Comparison of ENCODE assay signal across 14 mouse cellular contexts in genomic region chr9:32747624-32748023, GRCm38 (mm10).
DNase-seq lines count a peak whose midpoint lies in the region; ATAC-seq and TF ChIP-seq lines count a peak whose summit lies in the region.
"Had no signal": no experiment of that assay in that cellular context is flagged by ENCODE, and none has a peak within 500 bp of the region (broad histone marks: within the 10 kb centered on the region; RNA-seq: fewer than 3 reads in every experiment).

No protein-coding gene starts in this region.

- 0 out of 2 replicates have a peak overlapping the region, but pooled peaks have one; percentile 1 for H3K4me2 ChIP-seq in CH12.LX (ENCODE audit: insufficient read depth, low read depth, poor library complexity, severe bottlenecking)
- no peak overlapping the region for H3K4me2 ChIP-seq in midbrain, embryonic 15.5 days
- H3K4me2 ChIP-seq: embryonic facial prominence, embryonic 13.5 days; hindbrain, embryonic 12.5 days; liver, embryonic 11.5 days had no signal

- no peak for TF ChIP-seq POLR2A in kidney, adult 2 months (IDR thresholded peaks at IDR 0.05; ENCODE audit: low read depth, low read length)
- TF ChIP-seq POLR2A in CH12.LX (IDR thresholded peaks at IDR 0.05; ENCODE audit: low read depth, low read length), result no peak

- H3K36me3 ChIP-seq in kidney, adult 2 months (ENCODE audit: control insufficient read depth, insufficient read depth, low read length), result no peaks in the 10 kb centered on the region
- H3K36me3 ChIP-seq in CH12.LX (replicated peaks in 1 of 2; ENCODE audit: control insufficient read depth in 1 of 2, insufficient read depth in 1 of 2, low read length in 1 of 2), result peaks cover 0 to 48% of the 10 kb centered on the region in 2 experiments
- no peaks in the 10 kb centered on the region for H3K36me3 ChIP-seq in midbrain, embryonic 15.5 days (replicated peaks)
- H3K36me3 ChIP-seq: hindbrain, embryonic 12.5 days; midbrain, embryonic 10.5 days had no signal

- peak; percentile 77 for TF ChIP-seq EP300 in CH12.LX (IDR thresholded peaks at IDR 0.05; ENCODE audit: low read length)

- DNase-seq in kidney, adult 2 months, result peak; percentile 46
- no peak for DNase-seq in kidney, adult 9 months
- peak; percentile 80 to 84 for DNase-seq in B cell, adult 2 months
- peak; percentile 86 for DNase-seq in CH12.LX (ENCODE audit: extremely low read depth)
- DNase-seq in spleen, postnatal 36 days (ENCODE audit: low spot score in 2 of 2), result peak; percentile 88 to 91
- DNase-seq in urinary bladder, postnatal 10 days (ENCODE audit: low spot score), result no peak
- DNase-seq: cerebellum, adult 9-11 months had no signal

- TF ChIP-seq CTCF in kidney, adult 2 months (conservative IDR thresholded peaks at IDR 0.05; ENCODE audit: insufficient read depth, insufficient read length, low read depth, low read length), result no peak
- TF ChIP-seq CTCF in CH12.LX (conservative IDR thresholded peaks at IDR 0.05 in 1 of 2, IDR thresholded peaks at IDR 0.05 in 1 of 2; ENCODE audit: low read depth in 2 of 2, low read length in 2 of 2), result no peak

- H3K4me1 ChIP-seq in kidney, adult 2 months (ENCODE audit: control insufficient read depth, insufficient read depth, low read length), result peaks cover 6% of the 10 kb centered on the region; the same call in 1 of the 2 replicates
- peaks cover 40 to 91% of the 10 kb centered on the region in 2 experiments for H3K4me1 ChIP-seq in CH12.LX (ENCODE audit: control insufficient read depth in 1 of 2, insufficient read depth in 2 of 2)
- no peaks in the 10 kb centered on the region for H3K4me1 ChIP-seq in midbrain, embryonic 15.5 days
- H3K4me1 ChIP-seq: hindbrain, embryonic 12.5 days; midbrain, embryonic 10.5 days had no signal

- WGBS in kidney, adult 2 months, result 47% methylated on average over 8 of the region's 8 CpGs
- 89% methylated on average over 8 of the region's 8 CpGs for WGBS in midbrain, embryonic 15.5 days

- no peaks in the 10 kb centered on the region for H3K79me2 ChIP-seq in CH12.LX (replicated peaks; ENCODE audit: control insufficient read depth, extremely low read depth, insufficient read depth, poor library complexity, severe bottlenecking)

- H3K9me3 ChIP-seq in CH12.LX (replicated peaks; ENCODE audit: low read length), result no peaks in the 10 kb centered on the region
- H3K9me3 ChIP-seq in midbrain, embryonic 15.5 days, result no peaks in the 10 kb centered on the region
- H3K9me3 ChIP-seq: embryonic facial prominence, embryonic 13.5 days; hindbrain, embryonic 12.5 days; midbrain, embryonic 10.5 days had no signal

- TF ChIP-seq RAD21 in CH12.LX (IDR thresholded peaks at IDR 0.05; ENCODE audit: low read depth, low read length), result no peak; the same call in 1 of the 2 replicates

- no peak for ATAC-seq in megakaryocyte progenitor cell, adult 5-6 weeks (replicated peaks; ENCODE audit: poor library complexity)
- ATAC-seq in midbrain, embryonic 15.5 days (replicated peaks), result no peak
- ATAC-seq: forebrain, embryonic 14.5 days had no signal

- H3K9ac ChIP-seq in CH12.LX (ENCODE audit: insufficient read depth, low read depth), result no peak overlapping the region
- H3K9ac ChIP-seq in midbrain, embryonic 15.5 days, result no peak overlapping the region
- H3K9ac ChIP-seq: embryonic facial prominence, embryonic 13.5 days; hindbrain, embryonic 12.5 days had no signal

- no peak overlapping the region for H3K27ac ChIP-seq in kidney, adult 2 months (ENCODE audit: insufficient read depth, low read depth, low read length)
- H3K27ac ChIP-seq in CH12.LX (ENCODE audit: insufficient read depth, low read depth), result no peak overlapping the region
- no peak overlapping the region for H3K27ac ChIP-seq in midbrain, embryonic 15.5 days
- H3K27ac ChIP-seq: embryonic facial prominence, embryonic 13.5 days; hindbrain, embryonic 12.5 days; midbrain, embryonic 10.5 days had no signal

- dilution Hi-C loops in CH12.LX (cut with MboI; ENCODE audit: extremely low pct_ligation_motif_present, extremely low pct_unique_long_range_greater_than_20kb, low sequenced_read_pairs), result no loop called here

- H3K27me3 ChIP-seq in kidney, adult 2 months (replicated peaks; ENCODE audit: control insufficient read depth, insufficient read depth, low read length), result no peaks in the 10 kb centered on the region
- no peaks in the 10 kb centered on the region for H3K27me3 ChIP-seq in CH12.LX (replicated peaks)
- H3K27me3 ChIP-seq in midbrain, embryonic 15.5 days (replicated peaks), result no peaks in the 10 kb centered on the region
- H3K27me3 ChIP-seq: embryonic facial prominence, embryonic 13.5 days; hindbrain, embryonic 12.5 days had no signal

- H3K4me3 ChIP-seq in kidney, adult 2 months (ENCODE audit: insufficient read depth, low read depth, low read length), result no peak overlapping the region
- H3K4me3 ChIP-seq in CH12.LX (replicated peaks in 1 of 3; ENCODE audit: low read depth in 2 of 3, low read length in 2 of 3, poor library complexity in 1 of 3), result no peak overlapping the region
- no peak overlapping the region for H3K4me3 ChIP-seq in midbrain, embryonic 15.5 days
- H3K4me3 ChIP-seq: embryonic facial prominence, embryonic 13.5 days; hindbrain, embryonic 12.5 days; midbrain, embryonic 10.5 days had no signal

- in situ Hi-C loops in CH12.LX (cut with MboI; ENCODE audit: low pct_ligation_motif_present, low pct_unique_long_range_greater_than_20kb, low sequenced_read_pairs), result no loop called here

TF ChIP-seq in CH12.LX, 34 proteins besides CTCF, POLR2A, EP300 and RAD21:
- TF ChIP-seq USF2 (conservative IDR thresholded peaks at IDR 0.05; ENCODE audit: low read depth, low read length), result no peak
- no peak for TF ChIP-seq CHD1 (IDR thresholded peaks at IDR 0.05; ENCODE audit: low read depth, low read length)
- TF ChIP-seq E2F4 (IDR thresholded peaks at IDR 0.05; ENCODE audit: insufficient replicate concordance, low read depth, low read length), result no peak
- TF ChIP-seq MXI1 (IDR thresholded peaks at IDR 0.05; ENCODE audit: low read depth, low read length), result no peak
- peak; percentile 86 for TF ChIP-seq MEF2A (IDR thresholded peaks at IDR 0.05; ENCODE audit: borderline replicate concordance, low read depth, low read length)
- peak; percentile 35; the same call in 1 of the 2 replicates for TF ChIP-seq BHLHE40 (IDR thresholded peaks at IDR 0.05; ENCODE audit: low read depth, low read length)
- TF ChIP-seq IRF4 (IDR thresholded peaks at IDR 0.05; ENCODE audit: low read depth, low read length), result peak; percentile 67; the same call in 1 of the 2 replicates
- TF ChIP-seq ZKSCAN1 (IDR thresholded peaks at IDR 0.05; ENCODE audit: borderline replicate concordance, low read depth, low read length), result no peak
- TF ChIP-seq JUND (conservative IDR thresholded peaks at IDR 0.05; ENCODE audit: low read depth, low read length), result no peak
- TF ChIP-seq GABPA (IDR thresholded peaks at IDR 0.05; ENCODE audit: insufficient replicate concordance, low read depth, low read length), result no peak
- TF ChIP-seq MAFK (IDR thresholded peaks at IDR 0.05; ENCODE audit: insufficient replicate concordance, low read length), result no peak
- TF ChIP-seq TBP (conservative IDR thresholded peaks at IDR 0.05; ENCODE audit: low read depth, low read length), result 0 out of 2 replicates have a peak, but pooled peaks have one; percentile 24
- no peak for TF ChIP-seq KAT2A (IDR thresholded peaks at IDR 0.05; ENCODE audit: insufficient replicate concordance, low read length)
- TF ChIP-seq SIN3A (IDR thresholded peaks at IDR 0.05; ENCODE audit: low read length), result 0 out of 2 replicates have a peak, but pooled peaks have one; percentile 32
- TF ChIP-seq ZNF384 (IDR thresholded peaks at IDR 0.05; ENCODE audit: low read depth, low read length), result no peak
- peak; percentile 38; the same call in 1 of the 2 replicates for TF ChIP-seq CHD2 (IDR thresholded peaks at IDR 0.05; ENCODE audit: low read length)
- TF ChIP-seq MAZ (IDR thresholded peaks at IDR 0.05; ENCODE audit: low read depth, low read length), result peak; percentile 86; the same call in 1 of the 2 replicates
- peak; percentile 80 for TF ChIP-seq ETS1 (conservative IDR thresholded peaks at IDR 0.05; ENCODE audit: low read depth, low read length)
- peak; percentile 78 for TF ChIP-seq ELF1 (IDR thresholded peaks at IDR 0.05; ENCODE audit: low read depth, low read length)
- TF ChIP-seq POLR2AphosphoS2 (IDR thresholded peaks at IDR 0.05; ENCODE audit: low read depth, low read length), result no peak
- no peak for TF ChIP-seq NELFE (IDR thresholded peaks at IDR 0.05; ENCODE audit: low read depth, low read length)
- no peak; the same call in 1 of the 2 replicates for TF ChIP-seq RCOR1 (conservative IDR thresholded peaks at IDR 0.05; ENCODE audit: low read depth, low read length)
- TF ChIP-seq ZC3H11A (IDR thresholded peaks at IDR 0.05; ENCODE audit: low read depth, low read length), result no peak
- TF ChIP-seq MYC (IDR thresholded peaks at IDR 0.05; ENCODE audit: low read depth, low read length), result 0 out of 2 replicates have a peak, but pooled peaks have one; percentile 24
- no peak for TF ChIP-seq MAX (IDR thresholded peaks at IDR 0.05; ENCODE audit: low read length)
- no peak for TF ChIP-seq NRF1 (IDR thresholded peaks at IDR 0.05; ENCODE audit: low read depth, low read length)
- no peak for TF ChIP-seq HCFC1 (IDR thresholded peaks at IDR 0.05; ENCODE audit: low read depth, low read length)
- 0 out of 2 replicates have a peak, but pooled peaks have one; percentile 19 for TF ChIP-seq JUN (IDR thresholded peaks at IDR 0.05; ENCODE audit: insufficient read depth, low read depth, low read length)
- TF ChIP-seq ZMIZ1 (IDR thresholded peaks at IDR 0.05; ENCODE audit: low read depth, low read length), result no peak
- peak; percentile 97 for TF ChIP-seq TCF12 (IDR thresholded peaks at IDR 0.05; ENCODE audit: low read depth, low read length)
- no peak for TF ChIP-seq USF1 (IDR thresholded peaks at IDR 0.05; ENCODE audit: low read depth, low read length)
- 0 out of 2 replicates have a peak, but pooled peaks have one; percentile 8 for TF ChIP-seq SMC3 (IDR thresholded peaks at IDR 0.05; ENCODE audit: low read depth, low read length)
- TF ChIP-seq UBTF (IDR thresholded peaks at IDR 0.05; ENCODE audit: low read depth, low read length), result no peak
- no peak for TF ChIP-seq PAX5 (IDR thresholded peaks at IDR 0.05; ENCODE audit: low read length)
TF ChIP-seq in CH12.LX: peak in this region for 13.

Comparison
In these comparisons a context has a peak if more than half of its experiments do, and no peak if none do; other contexts are left out.
1. DNase-seq: peak in kidney, adult 2 months (single experiment), B cell, adult 2 months (2 of 2), CH12.LX (single experiment) and spleen, postnatal 36 days (2 of 2); none in kidney, adult 9 months (single experiment) and urinary bladder, postnatal 10 days (single experiment).